Mouse (Mus musculus) CH12F3 (cell line): Measurements from ENCODE around the gene Zfpl1.

Source experiments
- in situ Hi-C: fragments of 300-500 bp; cut with MboI; formaldehyde crosslinking; loops from 2 replicates; pipeline ENCODE4 v1.14.3; 2020; ENCODE audit warnings: low sequenced_read_pairs

Gene Zfpl1

GRCm38 (mm10) chr19:6102169-6102853, 17.6 kb upstream of the Zfpl1 start:
- in situ Hi-C loops, result no loop called here

- in situ Hi-C loops, result no loop called here
Measured at GRCm38 (mm10) chr19:6101186-6101585, 16.4 kb upstream of the Zfpl1 start.

DNA sequence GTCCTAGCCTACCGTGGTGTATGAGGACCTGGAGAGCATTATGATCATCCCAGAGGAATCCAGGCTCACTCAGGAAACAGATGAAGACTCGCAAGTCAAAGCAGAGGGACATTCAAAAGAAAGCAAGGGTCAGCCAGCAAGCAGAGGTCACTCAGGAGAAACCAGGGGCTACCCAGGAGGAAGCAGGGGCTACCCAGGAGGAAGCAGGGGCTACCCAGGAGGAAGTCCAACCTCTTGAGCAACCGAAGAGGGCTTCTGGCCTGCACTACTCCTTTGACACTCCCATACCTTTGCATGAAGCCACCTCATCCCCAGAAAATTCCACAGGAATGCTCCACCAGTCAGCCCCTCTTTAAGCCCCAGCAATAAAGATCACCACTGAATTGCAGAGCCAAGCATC, 13.1 kb upstream of the Zfpl1 start:
- in situ Hi-C loops, result no loop called here

- in situ Hi-C loops, result no loop called here
Measured at GRCm38 (mm10) chr19:6094119-6094518, 9.4 kb upstream of the Zfpl1 start, which contains the start of gene AC131692.1. Gene AC131692.1, plus strand, starts transcription at chr19:6094419.

DNA sequence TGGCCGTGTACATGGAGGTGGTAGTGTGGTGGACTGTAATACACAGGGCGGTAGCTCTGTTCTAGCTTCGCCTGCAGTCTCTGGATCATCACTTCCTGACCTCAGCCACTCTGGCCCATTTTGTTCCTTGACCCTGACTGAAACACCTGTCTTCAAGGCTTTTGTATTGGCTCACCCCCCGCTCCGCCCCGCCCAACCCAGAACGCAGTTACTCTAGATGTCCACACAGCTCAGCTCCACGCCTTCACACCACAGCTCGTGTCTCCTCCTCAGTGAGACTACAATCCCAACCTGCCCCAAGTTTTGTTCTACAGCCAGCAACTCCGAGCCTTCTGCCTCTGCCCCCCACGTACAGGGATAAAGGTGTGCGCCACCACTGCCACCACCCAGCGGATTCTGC, 4.1 kb upstream of the Zfpl1 start:
- in situ Hi-C loops, result no loop called here

GRCm38 (mm10) chr19:6085417-6085879, 692 bp upstream of the Zfpl1 start:
- in situ Hi-C loops, result no loop called here

- in situ Hi-C loops, result no loop called here
Measured at GRCm38 (mm10) chr19:6082156-6082555, 2.6 kb downstream of the Zfpl1 start, which contains the start of gene Gm28374. Gene Gm28374, minus strand, starts transcription at chr19:6082256.

- in situ Hi-C loops, result no loop called here
Measured at GRCm38 (mm10) chr19:6079983-6080480, 4.7 kb downstream of the Zfpl1 start, which contains the start of gene Tmem262. Gene Tmem262, plus strand, starts transcription at chr19:6080033.

DNA sequence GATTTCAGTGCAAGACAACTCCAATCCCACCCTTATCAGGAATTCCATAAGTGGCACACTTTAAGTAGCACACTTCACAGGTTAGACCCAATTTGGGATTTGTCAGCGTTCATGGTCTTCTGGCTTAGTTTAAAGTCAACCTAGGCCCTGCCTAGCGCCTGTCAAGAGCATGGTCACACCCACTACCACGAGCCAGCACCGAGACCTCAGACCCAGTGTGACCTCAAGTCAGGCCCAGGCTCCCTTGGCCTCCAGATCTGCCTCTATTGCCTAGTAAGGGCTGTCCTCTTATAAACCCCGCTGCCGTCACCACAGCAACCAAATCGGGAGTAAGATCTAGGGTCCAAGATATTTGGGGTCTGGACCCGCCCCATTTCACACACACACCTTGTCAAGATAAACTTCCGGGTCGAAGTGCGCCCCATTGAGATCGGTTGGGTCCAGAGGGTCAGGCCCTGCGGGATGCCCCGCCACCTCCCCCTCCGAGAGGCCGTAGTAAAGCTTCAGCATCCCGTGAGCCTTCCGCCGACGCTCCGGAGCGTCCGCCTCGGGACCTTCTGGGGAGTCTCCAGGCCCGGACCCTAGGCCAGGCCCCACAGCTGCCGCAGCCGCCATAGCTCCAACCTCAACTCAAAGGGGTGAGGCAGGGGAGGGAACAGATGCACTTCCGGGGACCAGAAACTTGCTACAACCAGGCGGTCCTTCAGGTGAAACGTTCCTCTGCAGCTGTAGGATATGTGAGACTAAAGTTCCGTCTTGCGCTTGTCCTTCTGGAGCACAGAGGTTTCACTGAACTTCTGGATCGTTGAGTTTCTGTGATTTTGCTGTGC, 8.0 kb downstream of the Zfpl1 start, which contains the start of gene Vps51:
TSS of gene Vps51 (minus strand) at position 668 of the 830 bp plus-strand sequence.
- in situ Hi-C loops, result no loop called here

DNA sequence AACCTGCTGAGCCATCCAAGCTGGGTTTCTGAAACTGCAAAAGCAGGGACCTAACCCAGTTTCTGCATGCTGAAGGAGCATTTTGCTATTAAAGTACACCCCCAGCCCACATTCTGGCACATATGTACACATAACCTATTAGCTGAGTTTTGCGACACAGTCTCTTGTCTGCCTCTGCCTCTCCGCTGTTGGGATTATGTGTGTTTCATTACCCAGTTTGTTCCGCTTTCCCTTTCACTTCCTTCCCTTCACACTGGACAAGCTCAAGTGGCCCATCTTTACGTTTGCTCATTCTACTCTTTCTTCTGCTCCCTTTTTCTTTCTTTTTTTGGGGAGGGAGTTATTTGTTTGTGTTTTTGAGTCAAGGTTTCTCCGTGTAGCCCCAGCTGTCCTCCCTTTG, 10.9 kb downstream of the Zfpl1 start:
- in situ Hi-C loops, result no loop called here

GRCm38 (mm10) chr19:6071261-6071660, 13.5 kb downstream of the Zfpl1 start:
- in situ Hi-C loops, result no loop called here

DNA sequence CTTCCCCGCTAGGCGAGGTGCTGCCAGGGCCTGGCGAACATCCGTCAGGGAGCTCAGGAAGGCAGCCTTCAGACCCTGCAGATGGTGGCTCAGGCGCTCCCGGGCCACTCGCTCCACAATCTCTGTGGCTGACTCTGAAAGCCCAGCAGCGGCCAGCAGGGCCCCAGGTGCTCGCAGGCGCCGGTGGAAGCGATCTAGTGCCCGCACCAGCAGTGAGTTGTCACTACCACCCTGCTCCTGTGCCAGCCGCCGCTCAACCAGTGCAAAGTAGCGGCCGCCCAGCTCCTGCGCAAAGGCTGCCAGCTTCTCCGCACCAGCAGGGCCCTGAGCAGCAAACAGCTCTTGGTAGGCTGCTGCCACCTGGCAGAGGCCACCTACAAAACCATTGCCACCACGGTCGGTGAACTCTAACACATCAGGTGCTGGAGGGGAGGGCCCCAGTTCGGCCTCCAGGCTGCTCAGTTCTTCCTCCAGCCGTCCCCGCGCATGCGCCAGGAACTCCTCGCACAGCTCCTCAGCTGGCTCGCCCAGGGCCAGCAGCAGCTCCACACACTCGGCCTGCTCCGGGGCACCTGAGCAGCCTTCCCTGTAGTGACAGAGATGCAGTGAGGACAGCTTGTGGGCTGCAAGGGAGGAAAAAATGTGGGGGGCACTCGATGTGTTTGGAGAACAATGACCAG, 14.0 kb downstream of the Zfpl1 start:
- in situ Hi-C loops, result no loop called here

DNA sequence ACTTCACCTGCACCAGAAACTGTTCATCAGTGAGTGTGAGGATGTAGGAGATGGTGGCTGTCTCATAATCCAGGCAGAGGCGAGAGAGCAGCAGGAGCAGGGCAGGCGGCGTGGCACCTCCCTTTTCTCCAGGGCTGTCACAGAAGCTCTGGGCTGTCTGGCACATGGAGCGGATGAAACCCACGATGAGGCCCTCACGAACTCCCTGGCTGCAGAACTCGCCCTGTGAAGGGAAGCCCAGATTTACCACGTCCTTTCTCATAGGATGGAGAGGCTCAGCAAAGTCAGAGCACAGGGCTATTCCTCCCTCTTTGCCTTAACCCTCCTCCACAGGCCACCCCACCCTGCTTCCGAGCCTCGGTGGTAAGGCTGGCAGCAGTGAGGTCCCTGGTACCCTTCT, 14.9 kb downstream of the Zfpl1 start:
- in situ Hi-C loops, result no loop called here

DNA sequence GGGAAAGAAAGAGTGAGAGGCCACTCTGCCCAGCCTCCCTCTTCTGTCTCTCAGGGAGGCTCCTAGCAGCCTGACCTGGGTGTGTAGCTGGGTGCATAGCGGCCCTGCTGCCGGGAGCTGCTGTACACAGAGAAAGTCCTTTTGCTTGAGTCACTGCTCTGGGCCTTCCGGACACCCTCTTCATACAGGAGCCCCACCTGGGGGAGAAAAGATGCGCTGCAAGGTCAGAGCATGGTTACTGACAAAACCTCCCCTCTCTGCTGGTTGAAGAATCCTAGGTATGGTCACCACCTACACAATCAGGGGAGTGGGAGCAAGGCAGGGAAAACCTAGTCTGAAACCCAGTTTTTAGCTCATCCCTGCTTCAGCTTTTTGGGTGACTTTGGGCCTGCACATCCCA, 15.8 kb downstream of the Zfpl1 start:
- in situ Hi-C loops, result no loop called here

GRCm38 (mm10) chr19:6067724-6068415, 16.9 kb downstream of the Zfpl1 start, which contains the start of gene Tm7sf2:
Gene Tm7sf2, minus strand, starts transcription at chr19:6068373.
- in situ Hi-C loops, result no loop called here

GRCm38 (mm10) chr19:6067011-6067723, 17.6 kb downstream of the Zfpl1 start:
- in situ Hi-C loops, result no loop called here

GRCm38 (mm10) chr19:6066571-6066970, 18.2 kb downstream of the Zfpl1 start:
- in situ Hi-C loops, result no loop called here

GRCm38 (mm10) chr19:6063081-6063480, 21.7 kb downstream of the Zfpl1 start:
- in situ Hi-C loops, result no loop called here

DNA sequence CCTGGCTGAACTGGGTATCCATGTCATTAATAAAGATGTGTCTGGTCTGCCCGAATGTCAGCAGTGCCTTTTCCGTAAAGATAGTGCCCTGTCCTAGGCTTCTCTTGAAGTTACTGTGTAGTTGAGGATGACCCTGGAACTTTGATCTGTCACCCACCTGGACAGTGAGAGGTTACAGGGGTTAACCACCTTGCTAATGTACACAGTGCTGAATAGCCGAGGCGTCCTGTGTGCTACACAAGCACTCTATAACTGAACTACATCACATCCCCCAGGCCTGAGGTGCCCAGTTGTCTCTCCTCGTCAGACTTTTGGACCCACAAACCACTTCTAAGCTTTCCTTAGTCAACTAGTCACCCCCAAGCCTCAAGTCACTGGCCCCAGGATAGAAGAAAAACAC, 22.3 kb downstream of the Zfpl1 start:
- in situ Hi-C loops, result no loop called here
